Mouse (Mus musculus) neural tube, embryonic 11.5 days (tissue): ENCODE measurements around the gene Rabgap1l. TPM values are rescaled to one million over a fixed set of nuclear protein-coding genes. Genes with fewer than 3 reads are reported as not detected.

Experiments used
- ATAC-seq: fragments of 200-750 bp; cut with Nextera tagmentation; 2 replicates; pipeline ENCODE4 v1.8.0; 2017; ENCODE audit warnings: moderate number of reproducible peaks, mild to moderate bottlenecking, moderate TSS enrichment, moderate library complexity; ENCODE audit not compliant: insufficient read depth, low FRiP score, low TSS enrichment
- DNase-seq: peaks from one replicate; pipeline ENCODE4 v3.0.0-alpha.2; 2015; ENCODE audit warnings: low spot score
- H3K27ac ChIP-seq: fragments of 300-500 bp; sonication (generic); 2 replicates; pipeline ENCODE4 v1.5.1; 2014; ENCODE audit warnings: low read depth, mild to moderate bottlenecking, low read length
- H3K27me3 ChIP-seq: fragments of 300-500 bp; sonication (generic); 2 replicates; pipeline ENCODE4 v1.6.1; 2014; ENCODE audit warnings: mild to moderate bottlenecking, low read length, mixed read lengths; ENCODE audit not compliant: control insufficient read depth, insufficient read depth
- H3K36me3 ChIP-seq: fragments of 300-500 bp; sonication (generic); 2 replicates; pipeline ENCODE4 v1.6.1; 2014; ENCODE audit warnings: mild to moderate bottlenecking, low read length, moderate library complexity, mixed read lengths; ENCODE audit not compliant: control insufficient read depth, insufficient read depth
- H3K4me1 ChIP-seq: fragments of 300-500 bp; sonication (generic); 2 replicates; pipeline ENCODE4 v1.6.1; 2014; ENCODE audit warnings: low read length, mixed read lengths; ENCODE audit not compliant: control insufficient read depth, insufficient read depth
- H3K4me2 ChIP-seq: fragments of 300-500 bp; sonication (generic); 2 replicates; pipeline ENCODE4 v1.6.1; 2014; ENCODE audit warnings: low read depth, mild to moderate bottlenecking, moderate library complexity
- H3K4me3 ChIP-seq: fragments of 300-500 bp; sonication (generic); 2 replicates; pipeline ENCODE4 v1.5.1; 2014; ENCODE audit warnings: low read depth, low read length
- H3K9ac ChIP-seq: fragments of 300-500 bp; sonication (generic); 2 replicates; pipeline ENCODE4 v1.6.1; 2014; ENCODE audit warnings: mild to moderate bottlenecking, low read length
- H3K9me3 ChIP-seq: fragments of 300-500 bp; sonication (generic); 2 replicates; pipeline ENCODE4 v1.6.1; 2016; ENCODE audit warnings: low read length; ENCODE audit not compliant: control insufficient read depth
- WGBS: fragments of 180-500 bp; shearing (Covaris S2); extraction: QIAGEN DNeasy Blood & Tissue Kit; methylation state at CpG from one replicate; pipeline ENCODE4 v1.1.7; 2014; 5-methylcytosine and 5-hydroxymethylcytosine counted together
- polyA plus RNA-seq: library from polyadenylated mRNA; unstranded; fragments of >200 nt; fragmentation: Nextera tagmentation; extraction: Ambion mirVana; gene quantifications from 2 replicates; pipeline ENCODE4 v1.2.1, GENCODE M21; 2014

Gene Rabgap1l
- polyA plus RNA-seq, 1 experiment from 2014 or later, result 14.1 TPM

DNA sequence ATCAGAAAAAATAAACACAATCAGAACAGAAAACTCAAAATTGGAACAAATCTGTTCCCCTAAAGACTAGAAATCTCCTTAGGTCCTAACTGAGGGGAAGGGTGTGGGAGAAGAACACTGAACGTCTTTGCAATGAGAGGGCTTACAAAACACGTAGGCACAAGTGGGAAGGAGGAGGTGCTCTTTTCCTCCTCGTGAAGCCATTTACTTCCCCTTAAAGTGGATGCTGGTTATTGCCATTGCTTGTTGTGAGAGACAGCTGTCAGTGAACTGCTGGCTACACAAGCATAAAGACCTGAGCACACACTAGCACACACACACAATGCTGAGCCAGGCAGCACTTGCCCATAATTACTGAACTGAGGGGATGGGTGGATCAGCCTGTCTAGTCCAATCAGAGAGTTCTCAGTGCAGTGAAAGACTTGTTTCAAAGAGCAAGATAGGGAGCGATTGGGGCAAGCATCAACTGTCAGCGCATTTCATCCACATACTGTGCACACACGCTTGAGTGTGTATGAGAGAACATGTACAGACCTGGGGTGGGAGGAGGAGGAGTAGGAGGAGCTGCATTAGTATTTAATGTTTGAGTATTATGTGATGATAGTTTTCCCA is 259.7 kb downstream of the Rabgap1l start:
- 65% methylated on average over 6 of the region's 6 CpGs for WGBS
- H3K36me3 ChIP-seq, result no peaks in the 10 kb centered on the region
- H3K9ac ChIP-seq, result no peak overlapping the region
- no peak overlapping the region for H3K4me2 ChIP-seq
- H3K9me3 ChIP-seq, result no peaks in the 10 kb centered on the region
- no peaks in the 10 kb centered on the region for H3K4me1 ChIP-seq
- H3K4me3 ChIP-seq, result no peak overlapping the region
- ATAC-seq, result no peak
- no peak for DNase-seq
- no peaks in the 10 kb centered on the region for H3K27me3 ChIP-seq
- no peak overlapping the region for H3K27ac ChIP-seq

DNA sequence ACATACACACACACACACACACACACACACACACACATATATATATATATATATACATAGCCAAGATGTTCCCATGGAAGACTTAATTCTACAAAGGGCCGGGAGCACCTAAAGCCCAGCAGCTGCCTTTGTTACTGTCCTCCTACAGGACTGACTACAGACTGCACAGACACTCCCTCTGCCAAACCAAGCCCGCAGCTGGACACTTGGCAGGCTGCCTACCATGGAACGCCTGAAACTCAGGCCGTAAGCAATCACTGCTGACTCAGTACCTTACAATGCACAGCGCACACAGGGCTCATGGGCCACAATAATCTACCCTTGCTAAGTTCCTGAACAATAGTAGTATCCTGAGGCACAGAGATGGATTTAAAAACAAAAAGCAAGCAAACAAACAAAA is 261.6 kb downstream of the Rabgap1l start:
- Histone ChIP-seq H3K27ac (no peak overlapping the region), H3K9me3 (no peaks in the 10 kb centered on the region), H3K4me2 (no peak overlapping the region), H3K4me1 (no peaks in the 10 kb centered on the region), H3K27me3 (no peaks in the 10 kb centered on the region), H3K4me3 (no peak overlapping the region), H3K9ac (no peak overlapping the region), H3K36me3 (no peaks in the 10 kb centered on the region)
- 73% methylated on average over 5 of the region's 5 CpGs for WGBS
- DNase-seq (peak; percentile 24), ATAC-seq (no peak)

DNA sequence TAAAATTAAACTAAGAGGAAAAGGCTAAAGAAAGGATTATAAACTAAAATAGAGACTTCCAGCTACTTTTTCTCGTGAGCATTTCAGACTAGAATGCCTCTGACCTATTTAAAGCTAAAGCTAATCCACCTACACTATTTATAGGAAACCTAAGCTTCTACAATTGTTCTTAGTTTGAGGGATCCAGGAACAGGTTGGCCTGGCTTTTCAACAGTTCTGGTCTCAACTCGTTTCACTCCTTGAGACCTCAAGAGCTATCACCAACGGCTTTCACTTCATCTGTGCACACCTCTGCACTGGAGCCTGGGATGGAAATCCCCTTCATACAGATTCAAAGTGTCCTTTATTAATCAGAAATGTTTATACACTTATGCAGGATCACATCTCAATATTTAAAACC is 271.1 kb downstream of the Rabgap1l start:
- H3K4me1 ChIP-seq, result no peaks in the 10 kb centered on the region
- no peaks in the 10 kb centered on the region for H3K36me3 ChIP-seq
- no peak overlapping the region for H3K4me2 ChIP-seq
- no peaks in the 10 kb centered on the region for H3K9me3 ChIP-seq
- H3K9ac ChIP-seq, result no peak overlapping the region
- ATAC-seq, result no peak
- no peak overlapping the region for H3K27ac ChIP-seq
- no peak overlapping the region for H3K4me3 ChIP-seq
- no peaks in the 10 kb centered on the region for H3K27me3 ChIP-seq
- DNase-seq, result no peak
- WGBS, result 90% methylated on average over 3 of the region's 3 CpGs

DNA sequence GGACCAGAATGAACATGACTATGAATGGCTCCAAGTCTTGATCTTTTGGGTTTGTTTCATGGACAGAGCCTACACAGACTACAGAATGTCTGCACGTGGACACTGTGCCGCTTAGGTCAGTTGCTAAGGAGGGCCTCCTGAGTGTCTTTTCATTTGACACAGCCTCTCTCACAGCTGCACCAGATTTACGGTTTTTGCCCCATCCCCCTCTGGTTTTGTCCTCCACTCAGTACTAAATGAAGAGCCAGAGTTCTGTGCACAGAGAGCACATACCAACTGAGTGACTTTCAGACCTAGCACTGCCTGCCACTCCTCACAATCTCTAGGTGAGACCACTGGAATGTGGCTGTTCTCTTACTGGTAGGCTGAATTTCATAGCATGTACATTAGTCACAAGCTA is 272.3 kb downstream of the Rabgap1l start:
- no peak overlapping the region for H3K4me3 ChIP-seq
- WGBS, result 22% methylated on average over 3 of the region's 3 CpGs
- ATAC-seq (peak; percentile 70), DNase-seq (no peak)
- no peaks in the 10 kb centered on the region for H3K27me3 ChIP-seq
- no peak overlapping the region for H3K4me2 ChIP-seq
- H3K27ac ChIP-seq, result no peak overlapping the region
- no peaks in the 10 kb centered on the region for H3K9me3 ChIP-seq
- no peaks in the 10 kb centered on the region for H3K36me3 ChIP-seq
- H3K9ac ChIP-seq, result no peak overlapping the region
- no peaks in the 10 kb centered on the region for H3K4me1 ChIP-seq

DNA sequence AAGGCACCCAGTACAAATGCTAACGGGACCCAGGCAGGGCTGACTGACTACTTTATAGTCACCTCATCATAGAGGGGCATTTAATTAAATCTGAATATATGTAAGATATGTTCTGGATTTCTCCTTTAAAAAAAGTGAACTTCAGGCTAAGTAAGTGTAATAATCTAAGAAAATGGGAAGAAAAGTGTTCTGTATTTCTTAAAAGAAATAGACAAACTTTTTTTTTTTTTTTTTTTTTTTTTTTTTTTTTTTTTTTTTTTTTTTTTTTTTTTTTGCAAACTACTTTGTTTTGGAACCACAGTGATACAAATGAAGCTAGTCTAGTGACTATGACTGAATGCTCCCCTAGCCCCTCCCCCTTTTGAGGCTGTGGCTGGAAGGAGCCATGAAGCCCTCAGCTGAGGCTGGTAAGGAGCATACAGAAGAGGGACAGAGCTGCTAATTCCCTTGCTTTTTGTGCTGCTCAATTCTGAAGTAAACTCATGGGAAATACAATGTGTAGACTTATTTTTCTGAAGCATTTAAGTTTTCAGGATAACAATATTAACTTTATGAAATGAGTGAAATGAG is 273.0 kb downstream of the Rabgap1l start:
- Histone ChIP-seq H3K9ac (no peak overlapping the region), H3K36me3 (no peaks in the 10 kb centered on the region), H3K4me3 (no peak overlapping the region), H3K27ac (no peak overlapping the region), H3K9me3 (no peaks in the 10 kb centered on the region), H3K4me2 (no peak overlapping the region), H3K4me1 (no peaks in the 10 kb centered on the region), H3K27me3 (no peaks in the 10 kb centered on the region)
- DNase-seq, result no peak
- WGBS, result 79% methylated on average over 1 of the region's 1 CpGs
- ATAC-seq, result peak; percentile 77; the same call in 1 of the 2 replicates

DNA sequence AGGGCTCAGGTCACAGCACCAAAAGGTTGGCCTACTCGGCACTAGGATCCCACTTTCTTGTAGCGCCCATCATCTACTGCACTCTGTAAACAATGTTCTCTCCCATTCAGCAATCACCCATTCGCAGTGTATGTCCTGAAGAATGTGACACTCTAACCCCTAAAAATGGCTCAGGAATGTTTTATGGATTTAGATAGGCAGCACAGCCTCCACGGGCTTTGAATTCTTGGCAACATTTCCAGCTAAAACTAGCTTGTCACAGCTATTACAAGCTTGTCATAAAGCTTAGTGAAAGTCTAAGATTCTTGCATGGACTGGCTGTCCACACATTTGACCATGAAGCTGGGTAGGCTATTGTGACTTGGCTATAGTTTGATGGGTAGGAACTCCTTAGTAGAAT is 274.5 kb downstream of the Rabgap1l start:
- DNase-seq (no peak), ATAC-seq (no peak)
- WGBS, result 80% methylated on average over 4 of the region's 4 CpGs
- H3K4me2 ChIP-seq, result no peak overlapping the region
- H3K27me3 ChIP-seq, result no peaks in the 10 kb centered on the region
- no peak overlapping the region for H3K27ac ChIP-seq
- H3K4me1 ChIP-seq, result no peaks in the 10 kb centered on the region
- no peak overlapping the region for H3K4me3 ChIP-seq
- no peaks in the 10 kb centered on the region for H3K9me3 ChIP-seq
- H3K36me3 ChIP-seq, result no peaks in the 10 kb centered on the region
- H3K9ac ChIP-seq, result no peak overlapping the region

DNA sequence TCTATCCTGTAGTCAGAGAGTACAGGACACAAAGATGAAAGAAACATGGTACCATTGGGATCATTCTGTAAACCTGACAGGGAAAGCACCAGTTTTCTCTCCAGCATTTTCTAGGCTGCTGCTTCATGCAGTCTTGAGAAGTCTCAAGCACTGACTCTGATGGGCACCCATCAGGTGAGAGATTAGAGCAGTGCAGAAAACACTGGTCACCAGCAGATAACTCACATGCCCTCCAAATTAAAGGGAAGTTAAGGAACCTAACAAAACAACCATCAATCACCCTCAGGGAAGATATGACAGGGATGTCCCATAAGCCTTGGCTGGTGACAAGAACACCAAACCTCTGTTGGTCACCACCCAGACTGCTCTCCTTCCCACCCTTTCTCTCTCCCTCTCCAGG is 285.2 kb downstream of the Rabgap1l start:
- no peak for DNase-seq
- no peak for ATAC-seq
- H3K27ac ChIP-seq, result no peak overlapping the region
- no peak overlapping the region for H3K4me3 ChIP-seq
- no peaks in the 10 kb centered on the region for H3K27me3 ChIP-seq
- no peaks in the 10 kb centered on the region for H3K36me3 ChIP-seq
- no peaks in the 10 kb centered on the region for H3K4me1 ChIP-seq
- H3K4me2 ChIP-seq, result no peak overlapping the region
- no peak overlapping the region for H3K9ac ChIP-seq
- no peaks in the 10 kb centered on the region for H3K9me3 ChIP-seq

DNA sequence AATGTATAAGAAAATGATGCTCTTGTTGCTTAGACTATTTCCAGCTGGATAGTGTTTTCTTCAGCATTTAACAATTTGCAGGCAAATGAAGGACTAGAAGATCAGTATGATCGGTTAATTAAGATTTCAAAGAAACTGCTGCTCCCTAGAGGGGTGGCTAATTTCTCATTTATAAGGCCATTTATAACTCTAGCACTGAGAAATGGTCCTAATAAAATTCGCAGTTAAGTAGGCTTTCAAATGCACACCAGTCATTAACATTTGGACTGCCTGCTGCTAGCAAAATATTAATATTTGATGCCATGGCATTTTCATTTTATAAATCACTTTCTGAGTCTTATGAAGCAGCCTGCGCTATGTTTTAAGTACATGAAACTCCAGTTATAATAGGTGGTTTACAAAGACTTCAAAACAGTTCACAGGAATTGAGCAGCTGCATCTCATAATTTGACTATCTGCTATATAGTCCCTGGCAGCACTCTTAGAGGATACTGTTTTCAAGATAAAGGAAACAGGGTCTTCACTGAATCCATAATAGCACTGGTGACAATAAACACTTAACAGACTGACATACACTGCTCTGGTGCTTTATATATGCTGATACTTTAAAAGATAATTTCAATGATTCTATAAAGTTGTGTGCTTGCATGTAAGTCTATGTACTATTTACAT is 296.0 kb downstream of the Rabgap1l start:
- Histone ChIP-seq H3K4me1 (no peaks in the 10 kb centered on the region), H3K27me3 (no peaks in the 10 kb centered on the region), H3K4me2 (no peak overlapping the region), H3K9ac (no peak overlapping the region), H3K27ac (no peak overlapping the region), H3K9me3 (no peaks in the 10 kb centered on the region), H3K36me3 (no peaks in the 10 kb centered on the region), H3K4me3 (no peak overlapping the region)
- ATAC-seq (no peak), DNase-seq (no peak)
- 74% methylated on average over 3 of the region's 3 CpGs for WGBS

DNA sequence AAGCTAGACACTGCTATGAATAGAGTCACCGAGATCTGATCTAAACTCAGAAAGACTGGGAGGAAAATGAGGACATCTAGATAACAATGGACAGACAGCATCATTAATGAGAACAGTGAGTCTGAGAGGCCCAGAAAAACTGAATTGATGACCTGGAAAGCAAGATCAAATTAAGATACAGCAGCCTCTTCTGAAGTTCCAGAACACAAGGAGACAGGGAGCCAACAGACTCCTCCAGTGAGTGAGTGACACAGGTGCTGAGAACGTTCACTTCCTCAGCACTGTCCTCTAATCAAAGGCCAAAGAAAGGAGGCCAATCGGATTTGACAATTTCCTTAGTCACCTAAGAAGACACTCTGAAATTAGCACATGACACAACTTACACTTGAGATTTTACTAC is 307.3 kb downstream of the Rabgap1l start:
- H3K27me3 ChIP-seq, result no peaks in the 10 kb centered on the region
- H3K4me1 ChIP-seq, result no peaks in the 10 kb centered on the region
- DNase-seq (no peak), ATAC-seq (no peak)
- H3K4me2 ChIP-seq, result no peak overlapping the region
- H3K9me3 ChIP-seq, result no peaks in the 10 kb centered on the region
- no peak overlapping the region for H3K9ac ChIP-seq
- H3K36me3 ChIP-seq, result no peaks in the 10 kb centered on the region
- 69% methylated on average over 3 of the region's 3 CpGs for WGBS
- H3K4me3 ChIP-seq, result no peak overlapping the region
- no peak overlapping the region for H3K27ac ChIP-seq
